Mouse (Mus musculus): ENCODE results near the gene Pear1. TPM values are rescaled to one million over a fixed set of nuclear protein-coding genes. Genes with fewer than 3 reads are reported as not detected.

The Pear1 gene
- total RNA-seq, 1 experiment = 1.8 TPM

- H3K4me1 ChIP-seq (ENCODE audit: control insufficient read depth in 2 of 2, insufficient read depth in 2 of 2, low read length in 2 of 2, poor library complexity in 1 of 2) = 0 out of 4 replicates have a peak, but pooled peaks cover 0 to 2% of the 10 kb centered on the region in 2 experiments
- DNase-seq (ENCODE audit: low read depth, low spot score) = no peak
- H3K9me3 ChIP-seq (ENCODE audit: control insufficient read depth, insufficient read depth, low read depth, low read length) = no peaks in the 10 kb centered on the region
- in situ Hi-C loops (cut with MboI; ENCODE audit: low sequenced_read_pairs in 2 of 2, unreplicated experiment in 2 of 2) = no loop called here
- H3K36me3 ChIP-seq (ENCODE audit: control insufficient read depth, insufficient read depth, low read length, poor library complexity, severe bottlenecking) = no peaks in the 10 kb centered on the region
- no peak overlapping the region for H3K4me3 ChIP-seq (ENCODE audit: insufficient read depth in 1 of 2, low read depth in 1 of 2, low read length in 2 of 2, poor library complexity in 1 of 2, severe bottlenecking in 1 of 2)
- TF ChIP-seq HCFC1 (IDR thresholded peaks at IDR 0.05; ENCODE audit: borderline replicate concordance, insufficient read depth, low read length) (no peak), MAFK (IDR thresholded peaks at IDR 0.05; ENCODE audit: insufficient read depth, low read depth, low read length) (no peak), ZNF384 (IDR thresholded peaks at IDR 0.05; ENCODE audit: low read depth, low read length) (no peak), ZC3H11A (IDR thresholded peaks at IDR 0.05; ENCODE audit: borderline replicate concordance, low read depth, low read length) (no peak), CHD2 (IDR thresholded peaks at IDR 0.05; ENCODE audit: low read depth, low read length) (no peak)
- no peak overlapping the region for H3K9ac ChIP-seq (ENCODE audit: insufficient read depth, low read depth, low read length, poor library complexity, severe bottlenecking)
- no peak overlapping the region for H3K27ac ChIP-seq (ENCODE audit: insufficient read depth, low read depth, low read length, poor library complexity, severe bottlenecking)
Observed at GRCm38 (mm10) chr3:87832109-87832859, 8.2 kb upstream of the Pear1 start.

- 0 out of 4 replicates have a peak, but pooled peaks cover 0 to 2% of the 10 kb centered on the region in 2 experiments for H3K4me1 ChIP-seq (ENCODE audit: control insufficient read depth in 2 of 2, insufficient read depth in 2 of 2, low read length in 2 of 2, poor library complexity in 1 of 2)
- DNase-seq (ENCODE audit: low read depth, low spot score) = peak; percentile 37
- H3K9me3 ChIP-seq (ENCODE audit: control insufficient read depth, insufficient read depth, low read depth, low read length) = no peaks in the 10 kb centered on the region
- in situ Hi-C loops (cut with MboI; ENCODE audit: low sequenced_read_pairs in 2 of 2, unreplicated experiment in 2 of 2) = no loop called here
- H3K9ac ChIP-seq (ENCODE audit: insufficient read depth, low read depth, low read length, poor library complexity, severe bottlenecking) = no peak overlapping the region
- H3K27ac ChIP-seq (ENCODE audit: insufficient read depth, low read depth, low read length, poor library complexity, severe bottlenecking) = no peak overlapping the region
- no peak overlapping the region; a peak in 1 of 4 replicates for H3K4me3 ChIP-seq (ENCODE audit: insufficient read depth in 1 of 2, low read depth in 1 of 2, low read length in 2 of 2, poor library complexity in 1 of 2, severe bottlenecking in 1 of 2)
- H3K36me3 ChIP-seq (ENCODE audit: control insufficient read depth, insufficient read depth, low read length, poor library complexity, severe bottlenecking) = no peaks in the 10 kb centered on the region
- TF ChIP-seq MAFK (IDR thresholded peaks at IDR 0.05; ENCODE audit: insufficient read depth, low read depth, low read length) (no peak), CHD2 (IDR thresholded peaks at IDR 0.05; ENCODE audit: low read depth, low read length) (0 out of 2 replicates have a peak, but pooled peaks have one; percentile 28)
Observed at GRCm38 (mm10) chr3:87829025-87829424, 4.9 kb upstream of the Pear1 start.

- no peaks in the 10 kb centered on the region for H3K36me3 ChIP-seq (ENCODE audit: control insufficient read depth, insufficient read depth, low read length, poor library complexity, severe bottlenecking)
- in situ Hi-C loops (cut with MboI; ENCODE audit: low sequenced_read_pairs in 2 of 2, unreplicated experiment in 2 of 2) = no loop called here
- 0 out of 4 replicates have a peak, but pooled peaks cover 0 to 2% of the 10 kb centered on the region in 2 experiments for H3K4me1 ChIP-seq (ENCODE audit: control insufficient read depth in 2 of 2, insufficient read depth in 2 of 2, low read length in 2 of 2, poor library complexity in 1 of 2)
- no peak overlapping the region for H3K27ac ChIP-seq (ENCODE audit: insufficient read depth, low read depth, low read length, poor library complexity, severe bottlenecking)
- no peak overlapping the region for H3K4me3 ChIP-seq (ENCODE audit: insufficient read depth in 1 of 2, low read depth in 1 of 2, low read length in 2 of 2, poor library complexity in 1 of 2, severe bottlenecking in 1 of 2)
- no peak for DNase-seq (ENCODE audit: low read depth, low spot score)
- H3K9ac ChIP-seq (ENCODE audit: insufficient read depth, low read depth, low read length, poor library complexity, severe bottlenecking) = no peak overlapping the region
- TF ChIP-seq MAFK (IDR thresholded peaks at IDR 0.05; ENCODE audit: insufficient read depth, low read depth, low read length) (no peak), ZNF384 (IDR thresholded peaks at IDR 0.05; ENCODE audit: low read depth, low read length) (no peak), HCFC1 (IDR thresholded peaks at IDR 0.05; ENCODE audit: borderline replicate concordance, insufficient read depth, low read length) (no peak), ZC3H11A (IDR thresholded peaks at IDR 0.05; ENCODE audit: borderline replicate concordance, low read depth, low read length) (no peak)
- no peaks in the 10 kb centered on the region for H3K9me3 ChIP-seq (ENCODE audit: control insufficient read depth, insufficient read depth, low read depth, low read length)
Observed at GRCm38 (mm10) chr3:87828435-87828834, 4.3 kb upstream of the Pear1 start.

GRCm38 (mm10) chr3:87818226-87818625 lies 5.9 kb downstream of the Pear1 start:
- Histone ChIP-seq H3K9me3 (ENCODE audit: control insufficient read depth, insufficient read depth, low read depth, low read length) (no peaks in the 10 kb centered on the region), H3K9ac (ENCODE audit: insufficient read depth, low read depth, low read length, poor library complexity, severe bottlenecking) (no peak overlapping the region), H3K36me3 (ENCODE audit: control insufficient read depth, insufficient read depth, low read length, poor library complexity, severe bottlenecking) (no peaks in the 10 kb centered on the region), H3K27ac (ENCODE audit: insufficient read depth, low read depth, low read length, poor library complexity, severe bottlenecking) (no peak overlapping the region), H3K4me3 (ENCODE audit: insufficient read depth in 1 of 2, low read depth in 1 of 2, low read length in 2 of 2, poor library complexity in 1 of 2, severe bottlenecking in 1 of 2) (no peak overlapping the region), H3K4me1 (ENCODE audit: control insufficient read depth in 2 of 2, insufficient read depth in 2 of 2, low read length in 2 of 2, poor library complexity in 1 of 2) (peaks cover 0 to 4% of the 10 kb centered on the region in 2 experiments; a peak in 1 of 4 replicates)
- TF ChIP-seq CHD2 (IDR thresholded peaks at IDR 0.05; ENCODE audit: low read depth, low read length) (no peak), ZC3H11A (IDR thresholded peaks at IDR 0.05; ENCODE audit: borderline replicate concordance, low read depth, low read length) (no peak), HCFC1 (IDR thresholded peaks at IDR 0.05; ENCODE audit: borderline replicate concordance, insufficient read depth, low read length) (no peak), ZNF384 (IDR thresholded peaks at IDR 0.05; ENCODE audit: low read depth, low read length) (no peak), MAFK (IDR thresholded peaks at IDR 0.05; ENCODE audit: insufficient read depth, low read depth, low read length) (no peak)
- DNase-seq (ENCODE audit: low read depth, low spot score) = no peak
- in situ Hi-C loops (cut with MboI; ENCODE audit: low sequenced_read_pairs in 2 of 2, unreplicated experiment in 2 of 2) = no loop called here
